Mouse (Mus musculus): ENCODE measurements at regions not wholly inside any gene's neighbourhood (a gene's known extent, or its start where the extent isn't known, plus 50 kb on each side); places are given as distances from the start of the nearest gene placed in this dataset.
"Not testable (repeated sequence)": the region's sequence is repeated elsewhere in the genome, so short reads cannot be mapped to it uniquely, and the experiment has no call there.

- Histone ChIP-seq H3K27ac (replicated peaks; ENCODE audit: low read depth, low read length) (no peak overlapping the region), H3K27me3 (ENCODE audit: control insufficient read depth, insufficient read depth, low read length) (no peaks in the 10 kb centered on the region), H3K4me2 (ENCODE audit: low read depth, low read length) (no peak overlapping the region), H3K4me3 (ENCODE audit: low read depth, low read length) (no peak overlapping the region), H3K4me1 (ENCODE audit: control insufficient read depth, insufficient read depth, low read length) (no peaks in the 10 kb centered on the region), H3K9me3 (replicated peaks; ENCODE audit: control insufficient read depth, low read length) (no peaks in the 10 kb centered on the region), H3K9ac (replicated peaks; ENCODE audit: low read length) (no peak overlapping the region), H3K36me3 (replicated peaks; ENCODE audit: control insufficient read depth, insufficient read depth, low read depth, low read length) (no peaks in the 10 kb centered on the region)
- DNase-seq (ENCODE audit: low spot score) (no peak), ATAC-seq (replicated peaks; ENCODE audit: insufficient number of reproducible peaks, low FRiP score, low TSS enrichment, low read depth) (no peak)
- 66% methylated on average over 9 of the region's 9 CpGs for WGBS
Observed at GRCm38 (mm10) chr7:64021241-64022108, 82.8 kb upstream of the Klf13 start.

GRCm38 (mm10) chr7:64018107-64018506, 79.4 kb upstream of the Klf13 start:
- no peak overlapping the region for H3K27ac ChIP-seq (replicated peaks; ENCODE audit: low read depth, low read length)
- 64% methylated on average over 3 of the region's 3 CpGs for WGBS
- H3K4me1 ChIP-seq (ENCODE audit: control insufficient read depth, insufficient read depth, low read length): no peaks in the 10 kb centered on the region
- DNase-seq (ENCODE audit: low spot score) (no peak), ATAC-seq (replicated peaks; ENCODE audit: insufficient number of reproducible peaks, low FRiP score, low TSS enrichment, low read depth) (no peak)
- H3K9ac ChIP-seq (replicated peaks; ENCODE audit: low read length): no peak overlapping the region
- H3K4me3 ChIP-seq (ENCODE audit: low read depth, low read length): no peak overlapping the region
- H3K36me3 ChIP-seq (replicated peaks; ENCODE audit: control insufficient read depth, insufficient read depth, low read depth, low read length): no peaks in the 10 kb centered on the region
- no peaks in the 10 kb centered on the region for H3K27me3 ChIP-seq (ENCODE audit: control insufficient read depth, insufficient read depth, low read length)
- no peaks in the 10 kb centered on the region for H3K9me3 ChIP-seq (replicated peaks; ENCODE audit: control insufficient read depth, low read length)
- no peak overlapping the region for H3K4me2 ChIP-seq (ENCODE audit: low read depth, low read length)

GRCm38 (mm10) chr7:64016874-64017273, 78.2 kb upstream of the Klf13 start:
- WGBS: 81% methylated on average over 3 of the region's 3 CpGs
- no peak overlapping the region for H3K4me3 ChIP-seq (ENCODE audit: low read depth, low read length)
- no peak overlapping the region for H3K9ac ChIP-seq (replicated peaks; ENCODE audit: low read length)
- DNase-seq (ENCODE audit: low spot score) (no peak), ATAC-seq (replicated peaks; ENCODE audit: insufficient number of reproducible peaks, low FRiP score, low TSS enrichment, low read depth) (no peak)
- H3K27me3 ChIP-seq (ENCODE audit: control insufficient read depth, insufficient read depth, low read length): no peaks in the 10 kb centered on the region
- H3K36me3 ChIP-seq (replicated peaks; ENCODE audit: control insufficient read depth, insufficient read depth, low read depth, low read length): no peaks in the 10 kb centered on the region
- no peak overlapping the region for H3K27ac ChIP-seq (replicated peaks; ENCODE audit: low read depth, low read length)
- H3K4me1 ChIP-seq (ENCODE audit: control insufficient read depth, insufficient read depth, low read length): no peaks in the 10 kb centered on the region
- H3K4me2 ChIP-seq (ENCODE audit: low read depth, low read length): no peak overlapping the region
- H3K9me3 ChIP-seq (replicated peaks; ENCODE audit: control insufficient read depth, low read length): no peaks in the 10 kb centered on the region

- H3K9ac ChIP-seq (replicated peaks; ENCODE audit: low read length); H3K4me3 ChIP-seq (ENCODE audit: low read depth, low read length); H3K27ac ChIP-seq (replicated peaks; ENCODE audit: low read depth, low read length); ATAC-seq (replicated peaks; ENCODE audit: insufficient number of reproducible peaks, low FRiP score, low TSS enrichment, low read depth); H3K9me3 ChIP-seq (replicated peaks; ENCODE audit: control insufficient read depth, low read length); DNase-seq (ENCODE audit: low spot score); H3K4me1 ChIP-seq (ENCODE audit: control insufficient read depth, insufficient read depth, low read length); H3K36me3 ChIP-seq (replicated peaks; ENCODE audit: control insufficient read depth, insufficient read depth, low read depth, low read length); H3K4me2 ChIP-seq (ENCODE audit: low read depth, low read length); H3K27me3 ChIP-seq (ENCODE audit: control insufficient read depth, insufficient read depth, low read length): not testable (repeated sequence)
- WGBS: 79% methylated on average over 1 of the region's 2 CpGs
Observed at GRCm38 (mm10) chr7:64015136-64015535, 76.4 kb upstream of the Klf13 start.

GRCm38 (mm10) chr7:64014227-64014626, 75.5 kb upstream of the Klf13 start:
- Histone ChIP-seq H3K9me3 (replicated peaks; ENCODE audit: control insufficient read depth, low read length) (no peaks in the 10 kb centered on the region), H3K4me2 (ENCODE audit: low read depth, low read length) (no peak overlapping the region), H3K4me1 (ENCODE audit: control insufficient read depth, insufficient read depth, low read length) (no peaks in the 10 kb centered on the region), H3K36me3 (replicated peaks; ENCODE audit: control insufficient read depth, insufficient read depth, low read depth, low read length) (no peaks in the 10 kb centered on the region), H3K27me3 (ENCODE audit: control insufficient read depth, insufficient read depth, low read length) (no peaks in the 10 kb centered on the region), H3K27ac (replicated peaks; ENCODE audit: low read depth, low read length) (no peak overlapping the region), H3K4me3 (ENCODE audit: low read depth, low read length) (no peak overlapping the region), H3K9ac (replicated peaks; ENCODE audit: low read length) (no peak overlapping the region)
- no peak for ATAC-seq (replicated peaks; ENCODE audit: insufficient number of reproducible peaks, low FRiP score, low TSS enrichment, low read depth)
- no peak for DNase-seq (ENCODE audit: low spot score)
- 74% methylated on average over 7 of the region's 7 CpGs for WGBS

- Histone ChIP-seq H3K9me3 (replicated peaks; ENCODE audit: control insufficient read depth, low read length) (no peaks in the 10 kb centered on the region), H3K9ac (replicated peaks; ENCODE audit: low read length) (no peak overlapping the region), H3K27me3 (ENCODE audit: control insufficient read depth, insufficient read depth, low read length) (no peaks in the 10 kb centered on the region), H3K27ac (replicated peaks; ENCODE audit: low read depth, low read length) (no peak overlapping the region), H3K36me3 (replicated peaks; ENCODE audit: control insufficient read depth, insufficient read depth, low read depth, low read length) (no peaks in the 10 kb centered on the region), H3K4me1 (ENCODE audit: control insufficient read depth, insufficient read depth, low read length) (no peaks in the 10 kb centered on the region), H3K4me3 (ENCODE audit: low read depth, low read length) (no peak overlapping the region), H3K4me2 (ENCODE audit: low read depth, low read length) (no peak overlapping the region)
- no peak for DNase-seq (ENCODE audit: low spot score)
- WGBS: 86% methylated on average over 5 of the region's 5 CpGs
- ATAC-seq (replicated peaks; ENCODE audit: insufficient number of reproducible peaks, low FRiP score, low TSS enrichment, low read depth): no peak
Observed at GRCm38 (mm10) chr7:64013023-64013547, 74.4 kb upstream of the Klf13 start.

GRCm38 (mm10) chr7:64012268-64012601, 73.5 kb upstream of the Klf13 start:
- H3K4me3 ChIP-seq (ENCODE audit: low read depth, low read length): no peak overlapping the region
- 80% methylated on average over 8 of the region's 8 CpGs for WGBS
- no peaks in the 10 kb centered on the region for H3K9me3 ChIP-seq (replicated peaks; ENCODE audit: control insufficient read depth, low read length)
- no peak overlapping the region for H3K4me2 ChIP-seq (ENCODE audit: low read depth, low read length)
- no peak for DNase-seq (ENCODE audit: low spot score)
- no peak for ATAC-seq (replicated peaks; ENCODE audit: insufficient number of reproducible peaks, low FRiP score, low TSS enrichment, low read depth)
- H3K27ac ChIP-seq (replicated peaks; ENCODE audit: low read depth, low read length): no peak overlapping the region
- no peak overlapping the region for H3K9ac ChIP-seq (replicated peaks; ENCODE audit: low read length)
- no peaks in the 10 kb centered on the region for H3K4me1 ChIP-seq (ENCODE audit: control insufficient read depth, insufficient read depth, low read length)
- no peaks in the 10 kb centered on the region for H3K36me3 ChIP-seq (replicated peaks; ENCODE audit: control insufficient read depth, insufficient read depth, low read depth, low read length)
- no peaks in the 10 kb centered on the region for H3K27me3 ChIP-seq (ENCODE audit: control insufficient read depth, insufficient read depth, low read length)

- ATAC-seq (replicated peaks; ENCODE audit: insufficient number of reproducible peaks, low FRiP score, low TSS enrichment, low read depth) (no peak), DNase-seq (ENCODE audit: low spot score) (no peak)
- Histone ChIP-seq H3K27me3 (ENCODE audit: control insufficient read depth, insufficient read depth, low read length) (no peaks in the 10 kb centered on the region), H3K9ac (replicated peaks; ENCODE audit: low read length) (no peak overlapping the region), H3K4me2 (ENCODE audit: low read depth, low read length) (no peak overlapping the region), H3K9me3 (replicated peaks; ENCODE audit: control insufficient read depth, low read length) (no peaks in the 10 kb centered on the region), H3K4me3 (ENCODE audit: low read depth, low read length) (no peak overlapping the region), H3K27ac (replicated peaks; ENCODE audit: low read depth, low read length) (no peak overlapping the region), H3K36me3 (replicated peaks; ENCODE audit: control insufficient read depth, insufficient read depth, low read depth, low read length) (no peaks in the 10 kb centered on the region), H3K4me1 (ENCODE audit: control insufficient read depth, insufficient read depth, low read length) (no peaks in the 10 kb centered on the region)
- 70% methylated on average over 13 of the region's 13 CpGs for WGBS
Observed at GRCm38 (mm10) chr7:64011563-64012267, 73.0 kb upstream of the Klf13 start.

Measured in embryonic facial prominence, embryonic 11.5 days (tissue).